Mouse (Mus musculus) stomach, embryonic 15.5 days (tissue): ENCODE measurements around the gene Uspl1. TPM values are rescaled to one million over a fixed set of nuclear protein-coding genes. Genes with fewer than 3 reads are reported as not detected.
A peak's percentile ranks its signal among the peaks of the same experiment; 100 is the strongest.

Experiments
- ATAC-seq: fragments of 200-750 bp; cut with Nextera tagmentation; 2 replicates; pipeline ENCODE4 v1.8.0; 2017; ENCODE audit warnings: low read depth, moderate number of reproducible peaks, moderate TSS enrichment; ENCODE audit not compliant: insufficient read depth, low FRiP score
- H3K27ac ChIP-seq: fragments of 300-500 bp; sonication (generic); 2 replicates; pipeline ENCODE4 v1.5.1; 2015; ENCODE audit warnings: mild to moderate bottlenecking, inconsistent platforms
- H3K27me3 ChIP-seq: fragments of 300-500 bp; sonication (generic); replicated peaks from 2 replicates; pipeline ENCODE4 v1.6.1; 2015; ENCODE audit warnings: inconsistent platforms
- H3K36me3 ChIP-seq: fragments of 300-500 bp; sonication (generic); 2 replicates; pipeline ENCODE4 v1.6.1; 2015; ENCODE audit warnings: inconsistent platforms
- H3K4me1 ChIP-seq: fragments of 300-500 bp; sonication (generic); 2 replicates; pipeline ENCODE4 v1.6.1; 2015; ENCODE audit warnings: inconsistent platforms
- H3K4me2 ChIP-seq: fragments of 300-500 bp; sonication (generic); 2 replicates; pipeline ENCODE4 v1.6.1; 2015; ENCODE audit warnings: mild to moderate bottlenecking, inconsistent platforms
- H3K4me3 ChIP-seq: fragments of 300-500 bp; sonication (generic); replicated peaks from 2 replicates; pipeline ENCODE4 v1.5.1; 2015; ENCODE audit warnings: inconsistent platforms
- H3K9ac ChIP-seq: fragments of 300-500 bp; sonication (generic); 2 replicates; pipeline ENCODE4 v1.6.1; 2015; ENCODE audit warnings: inconsistent platforms
- H3K9me3 ChIP-seq: fragments of 300-500 bp; sonication (generic); 2 replicates; pipeline ENCODE4 v1.6.1; 2016; ENCODE audit warnings: inconsistent platforms
- WGBS: fragments of 180-500 bp; shearing (Covaris S2); methylation state at CpG from one replicate; pipeline ENCODE4 v1.1.7; 2015; 5-methylcytosine and 5-hydroxymethylcytosine counted together
- polyA plus RNA-seq: library from polyadenylated mRNA; unstranded; fragments of >200 nt; fragmentation: Nextera tagmentation; extraction: Ambion mirVana; gene quantifications from 2 replicates; pipeline ENCODE4 v1.2.1, GENCODE M21; 2015

Gene Uspl1
- polyA plus RNA-seq, 1 experiment from 2014 or later = 32.0 TPM

GRCm38 (mm10) chr5:149150882-149151281 lies 33.3 kb upstream of the Uspl1 start:
- no peak for ATAC-seq
- Histone ChIP-seq H3K9me3 (no peaks in the 10 kb centered on the region), H3K27ac (no peak overlapping the region), H3K4me3 (no peak overlapping the region), H3K27me3 (no peaks in the 10 kb centered on the region), H3K4me1 (peaks cover 6% of the 10 kb centered on the region; the same call in 1 of the 2 replicates), H3K9ac (no peak overlapping the region), H3K36me3 (no peaks in the 10 kb centered on the region), H3K4me2 (no peak overlapping the region)
- WGBS = 90% methylated on average over 3 of the region's 3 CpGs

GRCm38 (mm10) chr5:149152063-149152773 lies 31.9 kb upstream of the Uspl1 start:
- ATAC-seq = no peak
- Histone ChIP-seq H3K4me2 (peak overlapping the region; percentile 35), H3K36me3 (no peaks in the 10 kb centered on the region), H3K4me3 (no peak overlapping the region), H3K9me3 (no peaks in the 10 kb centered on the region), H3K9ac (no peak overlapping the region), H3K27me3 (no peaks in the 10 kb centered on the region), H3K4me1 (peaks cover 6% of the 10 kb centered on the region; the same call in 1 of the 2 replicates), H3K27ac (peak overlapping the region; percentile 60; the same call in 1 of the 2 replicates)
- WGBS = 47% methylated on average over 13 of the region's 13 CpGs

GRCm38 (mm10) chr5:149152774-149153155 lies 31.4 kb upstream of the Uspl1 start:
- H3K36me3 ChIP-seq = no peaks in the 10 kb centered on the region
- no peak for ATAC-seq
- no peak overlapping the region for H3K4me3 ChIP-seq
- H3K4me1 ChIP-seq = peaks cover 6% of the 10 kb centered on the region; the same call in 1 of the 2 replicates
- H3K27me3 ChIP-seq = no peaks in the 10 kb centered on the region
- 49% methylated on average over 12 of the region's 12 CpGs for WGBS
- H3K9ac ChIP-seq = no peak overlapping the region
- 0 out of 2 replicates have a peak overlapping the region, but pooled peaks have one; percentile 5 for H3K27ac ChIP-seq
- H3K9me3 ChIP-seq = no peaks in the 10 kb centered on the region
- peak overlapping the region; percentile 35 for H3K4me2 ChIP-seq

- ATAC-seq = no peak
Observed at GRCm38 (mm10) chr5:149156886-149157563, 27.1 kb upstream of the Uspl1 start.

GRCm38 (mm10) chr5:149159021-149159420 lies 25.1 kb upstream of the Uspl1 start:
- H3K9me3 ChIP-seq = no peaks in the 10 kb centered on the region
- H3K27ac ChIP-seq = no peak overlapping the region
- H3K36me3 ChIP-seq = no peaks in the 10 kb centered on the region
- no peak overlapping the region for H3K4me3 ChIP-seq
- no peak for ATAC-seq
- no peaks in the 10 kb centered on the region for H3K4me1 ChIP-seq
- 86% methylated on average over 6 of the region's 6 CpGs for WGBS
- no peaks in the 10 kb centered on the region for H3K27me3 ChIP-seq
- no peak overlapping the region for H3K4me2 ChIP-seq
- H3K9ac ChIP-seq = no peak overlapping the region

More at GRCm38 (mm10) chr5:149156886-149157563, 27.1 kb upstream of the Uspl1 start:
- no peaks in the 10 kb centered on the region for H3K27me3 ChIP-seq
- H3K4me3 ChIP-seq = no peak overlapping the region
- H3K4me1 ChIP-seq = peaks cover 5% of the 10 kb centered on the region; the same call in 1 of the 2 replicates
- H3K4me2 ChIP-seq = no peak overlapping the region
- H3K36me3 ChIP-seq = no peaks in the 10 kb centered on the region
- H3K27ac ChIP-seq = no peak overlapping the region
- 88% methylated on average over 18 of the region's 18 CpGs for WGBS
- no peak overlapping the region for H3K9ac ChIP-seq
- H3K9me3 ChIP-seq = no peaks in the 10 kb centered on the region

DNA sequence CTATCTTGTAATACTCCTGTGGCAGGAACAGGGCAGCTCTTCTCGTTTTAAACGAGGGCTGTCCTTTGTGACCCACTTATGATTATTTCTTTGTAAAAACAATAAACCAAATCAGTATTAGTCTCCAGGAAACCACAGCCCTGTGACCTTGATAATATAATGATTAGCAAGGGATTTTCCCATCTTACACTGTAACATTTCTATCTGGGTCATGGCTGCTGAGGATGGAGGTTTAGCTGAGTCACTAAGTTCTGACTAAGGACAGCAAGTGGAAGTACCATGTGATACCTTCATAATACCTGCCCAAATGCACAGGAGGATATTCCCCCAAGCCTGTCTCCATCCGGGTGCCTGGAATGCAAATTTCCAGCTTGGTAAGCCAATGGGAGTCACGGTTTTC lies 23.7 kb upstream of the Uspl1 start:
- Histone ChIP-seq H3K4me1 (no peaks in the 10 kb centered on the region), H3K9ac (no peak overlapping the region), H3K9me3 (no peaks in the 10 kb centered on the region), H3K36me3 (no peaks in the 10 kb centered on the region), H3K27ac (no peak overlapping the region), H3K27me3 (no peaks in the 10 kb centered on the region), H3K4me2 (no peak overlapping the region), H3K4me3 (no peak overlapping the region)
- WGBS = 71% methylated on average over 4 of the region's 4 CpGs
- no peak for ATAC-seq

DNA sequence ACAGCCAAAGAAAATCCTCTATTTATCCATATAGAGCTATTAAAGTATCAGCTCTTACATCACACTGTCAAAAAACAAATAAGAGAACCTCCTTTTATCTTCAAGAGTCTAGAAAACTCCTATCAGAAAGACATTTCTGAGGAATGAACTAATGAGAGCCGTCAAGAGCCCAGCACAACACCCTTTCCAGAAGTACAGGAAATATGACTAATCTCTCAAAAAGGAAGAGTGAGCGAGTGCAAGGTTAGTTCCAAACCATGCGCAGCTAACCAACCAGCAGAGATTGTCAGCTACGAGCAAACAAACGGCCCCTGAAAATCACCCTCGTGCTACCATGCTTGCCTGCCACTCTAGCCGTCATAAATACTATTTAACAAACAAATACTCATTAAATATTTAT lies 21.3 kb upstream of the Uspl1 start:
- H3K4me3 ChIP-seq = no peak overlapping the region
- WGBS = 55% methylated on average over 7 of the region's 7 CpGs
- no peak overlapping the region for H3K9ac ChIP-seq
- H3K4me2 ChIP-seq = no peak overlapping the region
- H3K27me3 ChIP-seq = no peaks in the 10 kb centered on the region
- no peak overlapping the region for H3K27ac ChIP-seq
- no peaks in the 10 kb centered on the region for H3K4me1 ChIP-seq
- no peaks in the 10 kb centered on the region for H3K9me3 ChIP-seq
- no peaks in the 10 kb centered on the region for H3K36me3 ChIP-seq
- no peak for ATAC-seq

DNA sequence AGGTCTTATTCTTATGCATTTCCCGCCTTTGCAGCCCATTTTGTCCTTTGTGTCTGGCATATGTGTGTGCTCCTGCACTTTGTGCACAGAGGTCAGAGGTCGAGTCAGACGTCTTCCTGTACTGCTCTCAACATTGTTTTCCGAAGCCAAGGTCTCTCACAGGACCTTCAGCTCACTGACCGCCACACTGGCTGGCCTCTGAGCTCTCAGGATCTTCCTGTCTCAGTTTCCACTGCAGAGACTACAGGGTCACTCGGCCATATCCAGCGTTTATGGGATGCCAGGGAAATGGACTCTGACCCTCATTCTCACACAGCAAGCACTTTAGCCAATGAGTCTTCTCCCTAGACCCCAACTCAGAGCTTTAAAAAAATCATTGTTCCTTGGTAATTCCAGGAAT lies 19.3 kb upstream of the Uspl1 start:
- Histone ChIP-seq H3K4me1 (no peaks in the 10 kb centered on the region), H3K36me3 (no peaks in the 10 kb centered on the region), H3K9ac (no peak overlapping the region), H3K27me3 (no peaks in the 10 kb centered on the region), H3K9me3 (no peaks in the 10 kb centered on the region), H3K4me3 (no peak overlapping the region), H3K4me2 (no peak overlapping the region), H3K27ac (no peak overlapping the region)
- 51% methylated on average over 7 of the region's 7 CpGs for WGBS
- no peak for ATAC-seq

GRCm38 (mm10) chr5:149166011-149166410 lies 18.1 kb upstream of the Uspl1 start:
- H3K4me1 ChIP-seq = no peaks in the 10 kb centered on the region
- WGBS = 91% methylated on average over 10 of the region's 10 CpGs
- H3K4me3 ChIP-seq = no peak overlapping the region

DNA sequence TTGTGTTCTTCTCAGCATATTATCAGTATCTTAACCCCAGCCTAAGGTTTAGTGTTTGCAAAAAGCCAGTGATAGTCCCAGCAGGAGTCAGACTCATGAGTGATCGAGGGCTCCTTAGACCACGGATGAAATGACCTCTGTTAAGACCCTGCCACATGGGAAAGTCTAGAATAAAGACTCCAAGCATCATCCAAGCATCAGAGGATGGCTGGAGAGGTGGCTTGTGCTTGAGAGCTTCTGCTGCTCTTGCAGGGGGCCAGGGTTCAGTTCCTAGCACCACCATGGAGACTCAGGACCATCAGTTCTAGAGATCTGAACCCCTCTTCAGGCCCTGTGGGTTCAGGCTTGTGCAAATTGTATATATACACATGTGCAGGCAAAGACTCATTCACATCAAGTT lies 16.1 kb upstream of the Uspl1 start:
- Histone ChIP-seq H3K9me3 (no peaks in the 10 kb centered on the region), H3K4me2 (no peak overlapping the region), H3K4me1 (no peaks in the 10 kb centered on the region), H3K36me3 (no peaks in the 10 kb centered on the region), H3K9ac (no peak overlapping the region), H3K4me3 (no peak overlapping the region), H3K27me3 (no peaks in the 10 kb centered on the region), H3K27ac (no peak overlapping the region)
- ATAC-seq = no peak
- WGBS = 91% methylated on average over 2 of the region's 2 CpGs

More at GRCm38 (mm10) chr5:149166011-149166410, 18.1 kb upstream of the Uspl1 start:
- Histone ChIP-seq H3K27ac (no peak overlapping the region), H3K36me3 (no peaks in the 10 kb centered on the region), H3K4me2 (no peak overlapping the region), H3K27me3 (no peaks in the 10 kb centered on the region), H3K9me3 (no peaks in the 10 kb centered on the region), H3K9ac (no peak overlapping the region)
- no peak for ATAC-seq

- no peak overlapping the region for H3K27ac ChIP-seq
- no peaks in the 10 kb centered on the region for H3K9me3 ChIP-seq
- H3K4me3 ChIP-seq = no peak overlapping the region
- H3K4me2 ChIP-seq = no peak overlapping the region
- WGBS = 74% methylated on average over 9 of the region's 9 CpGs
- no peak overlapping the region for H3K9ac ChIP-seq
- no peaks in the 10 kb centered on the region for H3K36me3 ChIP-seq
- no peaks in the 10 kb centered on the region for H3K27me3 ChIP-seq
- ATAC-seq = no peak
- H3K4me1 ChIP-seq = no peaks in the 10 kb centered on the region
Observed at GRCm38 (mm10) chr5:149168816-149169215, 15.3 kb upstream of the Uspl1 start.

GRCm38 (mm10) chr5:149170841-149171588 lies 13.1 kb upstream of the Uspl1 start:
- Histone ChIP-seq H3K4me1 (no peaks in the 10 kb centered on the region), H3K27me3 (no peaks in the 10 kb centered on the region), H3K4me2 (no peak overlapping the region), H3K36me3 (no peaks in the 10 kb centered on the region), H3K27ac (no peak overlapping the region), H3K9me3 (no peaks in the 10 kb centered on the region), H3K9ac (no peak overlapping the region), H3K4me3 (no peak overlapping the region)
- no peak for ATAC-seq
- 57% methylated on average over 8 of the region's 8 CpGs for whole genome bisulfite sequencing
